Comparison of ENCODE assay signal across 23 mouse cellular contexts in the genomic region with DNA sequence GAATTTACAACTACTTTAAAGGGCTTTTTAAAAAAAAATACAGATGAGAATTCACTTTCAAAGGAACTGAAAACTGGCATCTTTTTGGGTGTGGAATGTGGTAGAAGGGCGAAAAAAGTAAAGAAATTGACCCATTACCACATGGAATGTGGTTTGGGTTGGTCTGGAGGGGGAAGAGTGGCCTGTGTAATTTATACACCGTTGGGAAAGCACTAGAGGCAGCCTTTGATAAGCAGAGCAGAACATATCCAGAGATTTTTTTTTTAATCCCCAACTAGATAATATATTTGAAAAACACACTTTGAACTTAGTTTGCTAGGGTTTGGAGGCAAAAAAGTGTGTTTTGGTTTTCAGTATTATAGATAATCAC.
"Had no signal": no experiment of that assay in that cellular context is flagged by ENCODE, and none has a peak within 500 bp of the region (broad histone marks: within the 10 kb centered on the region; RNA-seq: fewer than 3 reads in every experiment).

No protein-coding gene starts in this region.

- H3K4me1 ChIP-seq: limb, embryonic 10.5 days; limb, embryonic 13.5 days; liver, embryonic 12.5 days; liver, embryonic 15.5 days; midbrain, embryonic 12.5 days; midbrain, embryonic 15.5 days; neural tube, embryonic 15.5 days had no signal

- H3K4me3 ChIP-seq: limb, embryonic 10.5 days; limb, embryonic 13.5 days; liver, embryonic 12.5 days; liver, embryonic 15.5 days; midbrain, embryonic 12.5 days; midbrain, embryonic 15.5 days; neural tube, embryonic 12.5 days; neural tube, embryonic 15.5 days had no signal

- DNase-seq: kidney, adult 18-20 months; kidney, postnatal 25 days; liver; lung, adult 2 months; lung, postnatal 14 days; lung, postnatal 4 days; right cerebral cortex, adult 18-20 months; right cerebral cortex, postnatal 14 days; right cerebral cortex, postnatal 4 days; thymus, adult 2 months; thymus, postnatal 14 days; thymus, postnatal 4 days had no signal

- ATAC-seq: inflammation-experienced regulatory T-cells, adult 6 months; intestine, embryonic 16.5 days; liver, embryonic 12.5 days; midbrain, embryonic 15.5 days had no signal

- H3K36me3 ChIP-seq: limb, embryonic 10.5 days; limb, embryonic 13.5 days; liver, embryonic 12.5 days; liver, embryonic 15.5 days; midbrain, embryonic 12.5 days; midbrain, embryonic 15.5 days; neural tube, embryonic 12.5 days; neural tube, embryonic 15.5 days had no signal

- H3K27me3 ChIP-seq: limb, embryonic 13.5 days; liver, embryonic 12.5 days; liver, embryonic 15.5 days; midbrain, embryonic 12.5 days; midbrain, embryonic 15.5 days; neural tube, embryonic 12.5 days; neural tube, embryonic 15.5 days had no signal

- H3K27ac ChIP-seq: limb, embryonic 10.5 days; limb, embryonic 13.5 days; liver, embryonic 12.5 days; liver, embryonic 15.5 days; midbrain, embryonic 12.5 days; midbrain, embryonic 15.5 days; neural tube, embryonic 12.5 days; neural tube, embryonic 15.5 days; stomach, postnatal 0 days had no signal

- H3K9me3 ChIP-seq: limb, embryonic 10.5 days; limb, embryonic 13.5 days; liver, embryonic 12.5 days; liver, embryonic 15.5 days; midbrain, embryonic 12.5 days; neural tube, embryonic 12.5 days; neural tube, embryonic 15.5 days had no signal

- H3K9ac ChIP-seq: limb, embryonic 13.5 days; liver, embryonic 12.5 days; liver, embryonic 15.5 days; midbrain, embryonic 12.5 days; midbrain, embryonic 15.5 days; neural tube, embryonic 12.5 days; neural tube, embryonic 15.5 days had no signal

- H3K4me2 ChIP-seq: limb, embryonic 13.5 days; liver, embryonic 12.5 days; liver, embryonic 15.5 days; midbrain, embryonic 12.5 days; midbrain, embryonic 15.5 days; neural tube, embryonic 12.5 days; neural tube, embryonic 15.5 days had no signal
